Mouse (Mus musculus) ES-Bruce4 (cell line): ENCODE measurements around the gene Gm45808. TPM values are rescaled to one million over a fixed set of nuclear protein-coding genes. Genes with fewer than 3 reads are reported as not detected.
"Not testable (repeated sequence)": the region's sequence is repeated elsewhere in the genome, so short reads cannot be mapped to it uniquely, and the experiment has no call there.

Experiments used
- H3K27ac ChIP-seq: 2 replicates; pipeline ENCODE4 v1.5.1; 2012; ENCODE audit warnings: low read length, inconsistent platforms; ENCODE audit not compliant: insufficient read depth
- H3K27me3 ChIP-seq: 2 replicates; pipeline ENCODE4 v1.6.1; 2012; ENCODE audit warnings: mild to moderate bottlenecking, low read length, inconsistent platforms; ENCODE audit not compliant: control insufficient read depth, poor library complexity, insufficient read depth, severe bottlenecking
- H3K36me3 ChIP-seq: 2 replicates; pipeline ENCODE4 v1.6.1; 2012; ENCODE audit warnings: inconsistent platforms, mild to moderate bottlenecking, low read length, moderate library complexity; ENCODE audit not compliant: control insufficient read depth, poor library complexity, insufficient read depth, severe bottlenecking
- H3K4me1 ChIP-seq: one replicate; pipeline ENCODE4 v1.8.1; 2011; ENCODE audit warnings: low read length; ENCODE audit not compliant: control insufficient read depth, insufficient read depth
- H3K4me3 ChIP-seq: 2 replicates; pipeline ENCODE4 v1.5.1; 2011; ENCODE audit warnings: low read depth, mild to moderate bottlenecking, low read length
- H3K9ac ChIP-seq: 2 replicates; pipeline ENCODE4 v1.6.1; 2012; ENCODE audit warnings: low read depth, mild to moderate bottlenecking, inconsistent platforms; ENCODE audit not compliant: poor library complexity, severe bottlenecking
- H3K9me3 ChIP-seq: replicated peaks from 2 replicates; pipeline ENCODE4 v1.6.1; 2012; ENCODE audit warnings: mild to moderate bottlenecking, low read length, inconsistent platforms; ENCODE audit not compliant: control insufficient read depth, poor library complexity, insufficient read depth, severe bottlenecking
- CTCF ChIP-seq: IDR thresholded peaks from one replicate; pipeline ENCODE4 v1.8.1; 2011; ENCODE audit warnings: low read depth, low read length
- EP300 ChIP-seq: IDR thresholded peaks from 2 replicates; pipeline ENCODE4 v1.6.1; 2011; ENCODE audit warnings: low read depth, low read length; ENCODE audit not compliant: insufficient read depth
- POLR2A ChIP-seq: IDR thresholded peaks from one replicate; pipeline ENCODE4 v1.8.1; 2011; ENCODE audit warnings: low read length; ENCODE audit not compliant: insufficient read depth
- polyA plus RNA-seq: library from polyadenylated mRNA; stranded (reverse); fragments of >200 nt; gene quantifications from 2 replicates; pipeline ENCODE4 v1.2.4, GENCODE M21; 2011; ENCODE audit warnings: low read depth; ENCODE audit not compliant: missing spikeins, insufficient read depth, insufficient read length

Gm45808 gene
- polyA plus RNA-seq, 1 experiment = not detected

DNA sequence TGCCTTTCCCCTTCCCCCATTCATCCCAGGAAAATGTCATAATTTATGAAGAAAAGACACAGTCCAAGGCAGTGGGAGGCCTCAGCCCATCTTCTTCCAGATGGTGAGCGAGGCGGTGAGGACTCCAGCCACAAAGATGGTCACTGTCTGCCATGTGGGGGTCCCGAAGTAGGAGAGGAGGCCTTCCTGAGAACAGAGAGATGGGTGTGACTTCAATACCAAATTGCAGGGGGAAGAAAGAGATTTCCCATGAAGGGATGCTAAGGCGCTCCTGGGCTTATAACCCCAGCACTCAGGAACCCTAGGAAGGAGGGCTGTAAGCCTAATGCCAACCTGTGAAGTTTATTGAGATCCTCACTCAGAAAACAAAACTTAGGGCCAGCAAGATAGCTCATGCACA is 24.8 kb downstream of the Gm45808 start:
- Histone ChIP-seq H3K27me3 (no peaks in the 10 kb centered on the region), H3K36me3 (peaks cover 55% of the 10 kb centered on the region), H3K4me1 (no peaks in the 10 kb centered on the region), H3K9me3 (no peaks in the 10 kb centered on the region), H3K4me3 (peak overlapping the region; percentile 46), H3K27ac (peak overlapping the region; percentile 91), H3K9ac (peak overlapping the region; percentile 82)
- TF ChIP-seq EP300 (no peak), POLR2A (no peak), CTCF (no peak)

DNA sequence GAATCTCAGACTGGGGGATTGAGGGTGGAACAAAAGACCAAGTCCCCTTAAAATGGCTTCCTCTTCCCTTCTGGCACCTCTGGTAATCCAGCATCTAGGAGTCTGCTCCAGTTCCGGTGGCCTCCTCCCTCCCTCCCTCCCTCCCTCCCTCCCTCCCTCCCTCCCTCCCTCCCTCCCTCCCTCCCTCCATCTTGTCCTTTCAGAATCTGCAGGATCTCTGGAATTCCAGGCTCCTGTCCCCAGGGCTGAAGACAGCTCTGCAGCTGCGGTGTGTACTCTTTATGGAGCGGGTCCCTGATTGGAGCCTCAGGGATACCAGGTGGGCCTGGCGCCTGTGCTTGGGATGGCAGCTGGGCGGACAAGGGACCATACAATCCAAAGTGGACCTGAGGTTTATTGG is 25.3 kb downstream of the Gm45808 start:
- Histone ChIP-seq H3K9ac (peak overlapping the region; percentile 82), H3K27ac (peak overlapping the region; percentile 98), H3K36me3 (peaks cover 55% of the 10 kb centered on the region), H3K27me3 (no peaks in the 10 kb centered on the region), H3K9me3 (no peaks in the 10 kb centered on the region), H3K4me1 (no peaks in the 10 kb centered on the region), H3K4me3 (peak overlapping the region; percentile 70)
- TF ChIP-seq EP300 (no peak), CTCF (no peak), POLR2A (peak; percentile 18)

DNA sequence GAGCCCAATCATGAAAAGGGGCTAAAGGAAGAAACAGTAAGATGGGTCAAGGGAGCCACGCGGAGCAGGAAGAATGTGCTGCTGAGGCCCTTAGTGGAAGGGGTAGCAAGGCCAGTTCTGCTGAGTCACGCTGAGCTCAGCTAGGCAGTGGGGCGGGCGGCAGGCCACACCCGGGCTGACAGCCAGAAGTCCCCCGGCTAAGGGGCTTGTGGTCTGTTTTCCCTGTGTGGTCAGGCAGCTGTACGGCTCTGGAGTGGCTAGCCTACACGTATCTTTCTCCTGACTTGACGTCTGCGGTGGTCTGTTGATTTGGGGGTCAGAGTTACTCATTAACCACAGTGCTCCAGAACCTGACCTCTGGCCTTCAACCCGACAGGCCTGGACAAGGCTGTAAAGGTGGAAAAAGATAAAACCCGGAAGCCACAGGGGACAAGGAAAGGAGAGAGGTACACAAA is 25.7 kb downstream of the Gm45808 start:
- Histone ChIP-seq H3K27ac (peak overlapping the region; percentile 98), H3K9ac (peak overlapping the region; percentile 82), H3K27me3 (no peaks in the 10 kb centered on the region), H3K4me3 (peak overlapping the region; percentile 70), H3K9me3 (no peaks in the 10 kb centered on the region), H3K36me3 (peaks cover 55% of the 10 kb centered on the region), H3K4me1 (no peaks in the 10 kb centered on the region)
- TF ChIP-seq EP300 (peak; percentile 96), POLR2A (no peak)

DNA sequence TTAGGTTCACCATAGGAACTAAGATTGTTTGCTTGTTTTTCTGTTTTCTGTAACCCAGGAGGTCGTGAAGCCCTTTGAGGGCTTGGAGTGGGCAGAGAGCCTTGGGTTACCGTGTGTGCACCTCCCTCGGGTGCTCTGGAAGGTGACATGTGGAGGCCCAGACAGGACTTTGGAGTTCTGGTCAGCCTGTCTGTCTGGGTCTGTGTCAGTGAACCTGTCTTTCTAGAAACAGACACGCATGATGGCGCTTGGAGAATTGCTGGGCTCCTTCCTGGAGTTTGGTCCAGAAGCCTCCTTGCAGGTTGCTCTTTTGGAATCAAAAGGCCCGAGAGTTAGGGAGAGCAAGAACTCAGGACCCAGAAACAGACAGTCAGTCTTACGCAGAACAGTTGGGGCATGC is 26.2 kb downstream of the Gm45808 start:
- Histone ChIP-seq H3K36me3 (peaks cover 54% of the 10 kb centered on the region), H3K27me3 (no peaks in the 10 kb centered on the region), H3K4me3 (peak overlapping the region; percentile 70), H3K9me3 (no peaks in the 10 kb centered on the region), H3K4me1 (peaks cover under 1% of the 10 kb centered on the region), H3K27ac (peak overlapping the region; percentile 98), H3K9ac (peak overlapping the region; percentile 82)
- TF ChIP-seq EP300 = no peak
- TF ChIP-seq CTCF = no peak
- no peak for TF ChIP-seq POLR2A

- Histone ChIP-seq H3K9ac (peak within 1 kb of the TSS; percentile 87), H3K4me3 (peak within 1 kb of the TSS; percentile 90), H3K36me3 (peaks cover 47% of the 10 kb centered on the region), H3K27ac (peak within 1 kb of the TSS; percentile 98)
- peak; percentile 72; the same call in 1 of the 2 replicates for TF ChIP-seq EP300
- peak; percentile 94 for TF ChIP-seq POLR2A
- not testable (repeated sequence) for H3K9me3 ChIP-seq, H3K27me3 ChIP-seq, H3K4me1 ChIP-seq
Observed at GRCm38 (mm10) chr7:45459564-45460140, 27.0 kb downstream of the Gm45808 start, which contains the start of gene Ftl1. Gene Ftl1, minus strand, starts transcription at chr7:45459884.

DNA sequence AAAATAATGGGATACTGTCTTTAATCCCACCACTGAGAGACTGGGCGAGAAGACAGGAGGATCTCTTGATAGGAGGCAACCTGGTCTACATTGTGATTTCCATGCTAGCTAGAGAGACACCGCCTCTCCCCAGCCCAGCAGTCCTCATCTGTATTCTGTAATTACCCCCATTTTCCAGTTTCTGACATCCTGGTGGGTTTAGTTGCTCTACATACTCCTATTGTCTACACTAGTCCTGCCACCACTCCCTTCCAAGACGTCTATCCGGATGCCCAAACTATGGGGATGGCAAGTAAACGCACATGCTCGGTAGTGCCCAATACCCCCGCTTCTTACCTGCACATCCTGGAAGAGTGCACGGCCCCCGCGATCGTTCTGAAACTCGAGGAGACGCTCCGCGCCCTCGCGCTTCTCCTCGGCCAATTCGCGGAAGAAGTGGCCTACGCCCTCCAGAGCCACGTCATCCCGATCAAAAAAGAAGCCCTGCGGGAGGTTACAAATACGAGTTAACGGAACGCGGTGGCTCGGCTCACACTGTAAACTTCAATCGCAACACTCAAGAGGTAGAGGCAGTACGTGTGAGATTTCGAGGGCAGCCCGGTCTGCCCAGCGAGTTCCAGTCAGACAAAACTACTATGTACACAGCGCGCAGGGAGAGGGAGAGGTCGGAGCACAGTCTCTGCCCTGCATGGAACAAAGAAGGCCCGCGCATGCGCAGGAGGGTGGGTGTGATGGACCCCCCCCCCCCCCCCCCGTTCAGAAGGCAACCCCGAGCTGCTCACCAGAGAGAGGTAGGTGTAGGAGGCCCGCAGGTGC is 27.7 kb downstream of the Gm45808 start:
- Histone ChIP-seq H3K36me3 (peaks cover 40% of the 10 kb centered on the region), H3K27me3 (no peaks in the 10 kb centered on the region), H3K4me3 (peak overlapping the region; percentile 90), H3K9me3 (no peaks in the 10 kb centered on the region), H3K4me1 (peaks cover 3% of the 10 kb centered on the region), H3K9ac (peak overlapping the region; percentile 87), H3K27ac (peak overlapping the region; percentile 57)
- TF ChIP-seq EP300 (no peak), POLR2A (peak; percentile 18)
